Mouse (Mus musculus) intestine, embryonic 16.5 days (tissue): ENCODE data around the gene Il22ra2. TPM values are rescaled to one million over a fixed set of nuclear protein-coding genes. Genes with fewer than 3 reads are reported as not detected.

Experiments
- ATAC-seq: fragments of 200-750 bp; cut with Nextera tagmentation; 2 replicates; pipeline ENCODE4 v1.8.0; 2017; ENCODE audit warnings: moderate TSS enrichment, moderate library complexity
- H3K27ac ChIP-seq: fragments of 300-500 bp; sonication (generic); 2 replicates; pipeline ENCODE4 v1.5.1; 2014; ENCODE audit warnings: mild to moderate bottlenecking, low read length
- H3K27me3 ChIP-seq: fragments of 300-500 bp; sonication (generic); replicated peaks from 2 replicates; pipeline ENCODE4 v1.6.1; 2014; ENCODE audit warnings: low read length, control low read depth, mixed read lengths; ENCODE audit not compliant: control insufficient read depth, insufficient read depth
- H3K36me3 ChIP-seq: fragments of 300-500 bp; sonication (generic); 2 replicates; pipeline ENCODE4 v1.6.1; 2014; ENCODE audit warnings: low read length, control low read depth; ENCODE audit not compliant: control insufficient read depth, insufficient read depth
- H3K4me1 ChIP-seq: fragments of 300-500 bp; sonication (generic); 2 replicates; pipeline ENCODE4 v1.6.1; 2014; ENCODE audit warnings: low read length, control low read depth, mixed read lengths; ENCODE audit not compliant: control insufficient read depth, insufficient read depth
- H3K4me2 ChIP-seq: fragments of 300-500 bp; sonication (generic); 2 replicates; pipeline ENCODE4 v1.6.1; 2014; ENCODE audit warnings: low read depth, low read length, control low read depth
- H3K4me3 ChIP-seq: fragments of 300-500 bp; sonication (generic); 2 replicates; pipeline ENCODE4 v1.5.1; 2014; ENCODE audit warnings: mild to moderate bottlenecking, low read length
- H3K9ac ChIP-seq: fragments of 300-500 bp; sonication (generic); 2 replicates; pipeline ENCODE4 v1.6.1; 2014; ENCODE audit warnings: low read depth, low read length
- H3K9me3 ChIP-seq: fragments of 300-500 bp; sonication (generic); 2 replicates; pipeline ENCODE4 v1.6.1; 2016; ENCODE audit warnings: low read length, control low read depth; ENCODE audit not compliant: control insufficient read depth
- WGBS: fragments of 180-500 bp; shearing (Covaris S2); extraction: QIAGEN DNeasy Blood & Tissue Kit; methylation state at CpG from one replicate; pipeline ENCODE4 v1.1.7; 2014; 5-methylcytosine and 5-hydroxymethylcytosine counted together
- polyA plus RNA-seq: library from polyadenylated mRNA; unstranded; fragments of >200 nt; fragmentation: Nextera tagmentation; extraction: Ambion mirVana; gene quantifications from 2 replicates; pipeline ENCODE4 v1.2.1, GENCODE M21; 2015

Il22ra2 gene
- polyA plus RNA-seq, 1 experiment from 2014 or later, result not detected

DNA sequence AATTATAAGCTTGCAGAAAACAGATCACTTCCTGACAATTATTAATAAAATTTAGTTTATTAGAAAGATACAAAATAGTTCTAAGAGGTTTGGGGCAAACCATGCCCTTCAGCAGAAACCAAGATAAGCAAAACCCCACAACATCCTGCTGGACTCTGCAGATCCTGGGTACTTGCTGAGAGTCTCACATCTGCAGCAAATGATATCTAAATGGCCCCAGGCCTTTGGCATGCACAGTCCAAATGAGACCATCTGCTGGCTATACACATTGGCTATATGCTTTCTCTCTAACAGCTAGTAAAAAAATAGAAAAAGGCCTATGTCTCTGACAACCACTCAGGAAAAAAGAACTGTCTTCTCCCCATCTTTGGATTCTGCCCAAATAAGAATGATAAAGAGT is 50.2 kb downstream of the Il22ra2 start:
- no peak overlapping the region for H3K4me2 ChIP-seq
- H3K4me1 ChIP-seq, result no peaks in the 10 kb centered on the region
- no peaks in the 10 kb centered on the region for H3K27me3 ChIP-seq
- no peaks in the 10 kb centered on the region for H3K36me3 ChIP-seq
- no peak overlapping the region for H3K27ac ChIP-seq
- H3K4me3 ChIP-seq, result no peak overlapping the region
- no peak for ATAC-seq
- no peaks in the 10 kb centered on the region for H3K9me3 ChIP-seq
- no peak overlapping the region for H3K9ac ChIP-seq

DNA sequence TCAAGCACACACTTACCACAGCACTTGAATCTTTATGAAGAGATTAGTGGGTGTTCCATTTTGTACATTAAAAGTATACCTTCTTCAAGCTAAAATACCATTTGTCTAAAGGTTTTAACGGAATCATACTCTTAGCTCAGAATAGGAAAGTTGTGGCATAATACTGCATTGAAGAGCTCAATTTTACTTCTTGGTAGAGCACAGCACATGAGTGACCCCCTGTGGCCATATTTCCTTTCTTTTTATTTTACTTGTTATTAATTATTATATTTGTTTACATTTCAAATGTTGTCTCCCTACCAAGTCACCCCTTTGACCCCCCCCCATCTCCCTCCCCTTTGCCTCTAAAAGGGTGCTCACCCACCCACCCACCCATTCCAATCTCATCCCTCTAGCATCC is 51.3 kb downstream of the Il22ra2 start:
- ATAC-seq, result no peak
- Histone ChIP-seq H3K27ac (no peak overlapping the region), H3K9ac (no peak overlapping the region), H3K4me1 (no peaks in the 10 kb centered on the region), H3K36me3 (no peaks in the 10 kb centered on the region), H3K27me3 (no peaks in the 10 kb centered on the region), H3K4me2 (no peak overlapping the region), H3K4me3 (no peak overlapping the region), H3K9me3 (no peaks in the 10 kb centered on the region)
- 86% methylated on average over 1 of the region's 1 CpGs for WGBS

Other genes with a start within 250 kb of the Il22ra2 start
- gene Ifngr1, start 30.0 kb upstream of the Il22ra2 start, polyA plus RNA-seq, result 108 and 115 TPM in 2 replicates
- gene Il20ra, start 90.6 kb downstream of the Il22ra2 start, polyA plus RNA-seq, result 0.09 and 0.12 TPM in 2 replicates
- 0.36 and 0.49 TPM in 2 replicates for gene Slc35d3, start 229.5 kb downstream of the Il22ra2 start, polyA plus RNA-seq